Mouse (Mus musculus) forebrain, embryonic 11.5 days (tissue): ENCODE measurements around the gene Rab7. TPM values are rescaled to one million over a fixed set of nuclear protein-coding genes. Genes with fewer than 3 reads are reported as not detected.
A peak's percentile ranks its signal among the peaks of the same experiment; 100 is the strongest.
"Not testable (repeated sequence)": the region's sequence is repeated elsewhere in the genome, so short reads cannot be mapped to it uniquely, and the experiment has no call there.

Experiments used
- ATAC-seq: fragments of 200-750 bp; cut with Nextera tagmentation; replicated peaks from 2 replicates; pipeline ENCODE4 v1.8.0; 2017; ENCODE audit warnings: moderate TSS enrichment; ENCODE audit not compliant: low FRiP score
- DNase-seq: peaks from one replicate; pipeline ENCODE4 v3.0.0-alpha.2; 2017; ENCODE audit warnings: low spot score
- H3K27ac ChIP-seq: fragments of 300-500 bp; sonication (generic); 2 replicates; pipeline ENCODE4 v1.5.1; 2014; ENCODE audit warnings: low read depth, low read length
- H3K27me3 ChIP-seq: fragments of 300-500 bp; sonication (generic); 2 replicates; pipeline ENCODE4 v1.6.1; 2014; ENCODE audit warnings: mild to moderate bottlenecking, low read length, mixed read lengths; ENCODE audit not compliant: control insufficient read depth, insufficient read depth
- H3K36me3 ChIP-seq: fragments of 300-500 bp; sonication (generic); 2 replicates; pipeline ENCODE4 v1.6.1; 2014; ENCODE audit warnings: mild to moderate bottlenecking, low read length, moderate library complexity, mixed read lengths; ENCODE audit not compliant: control insufficient read depth, insufficient read depth
- H3K4me1 ChIP-seq: fragments of 300-500 bp; sonication (generic); replicated peaks from 2 replicates; pipeline ENCODE4 v1.6.1; 2014; ENCODE audit warnings: low read length, mixed read lengths; ENCODE audit not compliant: control insufficient read depth, insufficient read depth
- H3K4me2 ChIP-seq: fragments of 300-500 bp; sonication (generic); 2 replicates; pipeline ENCODE4 v1.6.1; 2014; ENCODE audit warnings: low read depth, mild to moderate bottlenecking, low read length, moderate library complexity, mixed read lengths; ENCODE audit not compliant: severe bottlenecking
- H3K4me3 ChIP-seq: fragments of 300-500 bp; sonication (generic); 2 replicates; pipeline ENCODE4 v1.5.1; 2014; ENCODE audit warnings: low read depth, low read length
- H3K9ac ChIP-seq: fragments of 300-500 bp; sonication (generic); 2 replicates; pipeline ENCODE4 v1.6.1; 2014; ENCODE audit warnings: low read length
- H3K9me3 ChIP-seq: fragments of 300-500 bp; sonication (generic); 2 replicates; pipeline ENCODE4 v1.6.1; 2016; ENCODE audit warnings: low read length, mixed read lengths; ENCODE audit not compliant: control insufficient read depth
- WGBS: fragments of 180-500 bp; shearing (Covaris S2); extraction: QIAGEN DNeasy Blood & Tissue Kit; methylation state at CpG from one replicate; pipeline ENCODE4 v1.1.7; 2014; 5-methylcytosine and 5-hydroxymethylcytosine counted together
- polyA plus RNA-seq: library from polyadenylated mRNA; unstranded; fragments of >200 nt; fragmentation: Nextera tagmentation; extraction: Ambion mirVana; gene quantifications from 2 replicates; pipeline ENCODE4 v1.2.1, GENCODE M21; 2014

Rab7 gene
- polyA plus RNA-seq, 1 experiment from 2014 or later, result 232 TPM

GRCm38 (mm10) chr6:88004773-88005172, 40.3 kb downstream of the Rab7 start:
- not testable (repeated sequence) for DNase-seq, ATAC-seq, H3K27ac ChIP-seq, H3K4me3 ChIP-seq, H3K36me3 ChIP-seq, H3K9ac ChIP-seq, H3K27me3 ChIP-seq, H3K9me3 ChIP-seq, H3K4me1 ChIP-seq, H3K4me2 ChIP-seq
- 87% methylated on average over 11 of the region's 14 CpGs for WGBS

- WGBS, result 93% methylated on average over 4 of the region's 4 CpGs
- Histone ChIP-seq H3K27me3 (no peaks in the 10 kb centered on the region), H3K9me3 (no peaks in the 10 kb centered on the region), H3K27ac (no peak overlapping the region), H3K4me3 (no peak overlapping the region), H3K36me3 (peaks cover 4% of the 10 kb centered on the region; the same call in 1 of the 2 replicates), H3K4me2 (no peak overlapping the region), H3K9ac (no peak overlapping the region), H3K4me1 (no peaks in the 10 kb centered on the region)
- ATAC-seq (no peak), DNase-seq (no peak)
Measured at GRCm38 (mm10) chr6:88003439-88003838, 41.6 kb downstream of the Rab7 start.

- DNase-seq (no peak), ATAC-seq (no peak)
- no peak overlapping the region for H3K4me3 ChIP-seq
- H3K9me3 ChIP-seq, result no peaks in the 10 kb centered on the region
- 88% methylated on average over 4 of the region's 4 CpGs for WGBS
- H3K4me1 ChIP-seq, result peaks cover 10% of the 10 kb centered on the region
- H3K36me3 ChIP-seq, result no peaks in the 10 kb centered on the region; the same call in 1 of the 2 replicates
- H3K9ac ChIP-seq, result no peak overlapping the region
- H3K4me2 ChIP-seq, result no peak overlapping the region
- H3K27me3 ChIP-seq, result no peaks in the 10 kb centered on the region
- no peak overlapping the region for H3K27ac ChIP-seq
Measured at GRCm38 (mm10) chr6:87998358-87998757, 46.7 kb downstream of the Rab7 start.

GRCm38 (mm10) chr6:87997706-87998265, 47.3 kb downstream of the Rab7 start:
- H3K4me2 ChIP-seq, result no peak overlapping the region
- H3K27me3 ChIP-seq, result no peaks in the 10 kb centered on the region
- H3K27ac ChIP-seq, result no peak overlapping the region
- H3K4me1 ChIP-seq, result peaks cover 15% of the 10 kb centered on the region
- no peak overlapping the region for H3K9ac ChIP-seq
- H3K36me3 ChIP-seq, result no peaks in the 10 kb centered on the region; the same call in 1 of the 2 replicates
- DNase-seq (peak; percentile 88), ATAC-seq (no peak)
- no peak overlapping the region for H3K4me3 ChIP-seq
- no peaks in the 10 kb centered on the region for H3K9me3 ChIP-seq
- WGBS, result 62% methylated on average over 7 of the region's 7 CpGs

GRCm38 (mm10) chr6:87996606-87997005, 48.5 kb downstream of the Rab7 start:
- peaks cover 25% of the 10 kb centered on the region for H3K4me1 ChIP-seq
- H3K9me3 ChIP-seq, result no peaks in the 10 kb centered on the region
- WGBS, result 93% methylated on average over 9 of the region's 9 CpGs
- H3K36me3 ChIP-seq, result no peaks in the 10 kb centered on the region
- H3K27ac ChIP-seq, result no peak overlapping the region
- DNase-seq, result no peak
- no peak overlapping the region for H3K4me2 ChIP-seq
- no peak overlapping the region for H3K4me3 ChIP-seq
- H3K9ac ChIP-seq, result no peak overlapping the region
- no peaks in the 10 kb centered on the region for H3K27me3 ChIP-seq
- no peak for ATAC-seq

- Histone ChIP-seq H3K9ac (no peak overlapping the region), H3K4me1 (peaks cover 25% of the 10 kb centered on the region), H3K4me3 (no peak overlapping the region), H3K9me3 (no peaks in the 10 kb centered on the region), H3K27me3 (no peaks in the 10 kb centered on the region), H3K4me2 (no peak overlapping the region), H3K36me3 (no peaks in the 10 kb centered on the region), H3K27ac (no peak overlapping the region)
- DNase-seq (no peak), ATAC-seq (no peak)
- 86% methylated on average over 4 of the region's 4 CpGs for WGBS
Measured at GRCm38 (mm10) chr6:87995519-87995918, 49.6 kb downstream of the Rab7 start.

- Histone ChIP-seq H3K27me3 (no peaks in the 10 kb centered on the region), H3K9ac (peak overlapping the region; percentile 55), H3K4me2 (peak overlapping the region; percentile 57), H3K9me3 (no peaks in the 10 kb centered on the region), H3K4me3 (peak overlapping the region; percentile 22), H3K4me1 (peaks cover 25% of the 10 kb centered on the region), H3K27ac (peak overlapping the region; percentile 77), H3K36me3 (no peaks in the 10 kb centered on the region; the same call in 1 of the 2 replicates)
- DNase-seq (peak; percentile 93), ATAC-seq (peak; percentile 89)
- WGBS, result 6% methylated on average over 16 of the region's 18 CpGs
Measured at GRCm38 (mm10) chr6:87993790-87994571, 51.1 kb downstream of the Rab7 start.

GRCm38 (mm10) chr6:87992733-87993132, 52.3 kb downstream of the Rab7 start:
- ATAC-seq (peak; percentile 21; the same call in 1 of the 2 replicates), DNase-seq (peak; percentile 52)
- Histone ChIP-seq H3K27me3 (no peaks in the 10 kb centered on the region), H3K9ac (peak overlapping the region; percentile 32; the same call in 1 of the 2 replicates), H3K4me3 (no peak overlapping the region), H3K9me3 (no peaks in the 10 kb centered on the region), H3K4me1 (peaks cover 25% of the 10 kb centered on the region), H3K27ac (peak overlapping the region; percentile 77), H3K36me3 (no peaks in the 10 kb centered on the region; the same call in 1 of the 2 replicates), H3K4me2 (no peak overlapping the region)
- 12% methylated on average over 6 of the region's 6 CpGs for WGBS
